9 mouse cellular contexts compared by ENCODE assay signal in genomic region chr7:142425641-142426213, GRCm38 (mm10). TPM values are rescaled to one million over a fixed set of nuclear protein-coding genes. Genes with fewer than 3 reads are reported as not detected.
A peak's percentile ranks its signal among the peaks of the same experiment; 100 is the strongest.
DNase-seq lines count a peak whose midpoint lies in the region; ATAC-seq and TF ChIP-seq lines count a peak whose summit lies in the region.
"Had no signal": no experiment of that assay in that cellular context is flagged by ENCODE, and none has a peak within 500 bp of the region (broad histone marks: within the 10 kb centered on the region; RNA-seq: fewer than 3 reads in every experiment).

No protein-coding gene starts in this region.

- no peak overlapping the region for H3K4me3 ChIP-seq in heart, embryonic 11.5 days (ENCODE audit: low read depth, low read length)
- no peak overlapping the region for H3K4me3 ChIP-seq in thymus, adult 2 months (ENCODE audit: control insufficient read depth, insufficient read depth, low read length)
- H3K4me3 ChIP-seq in stomach, postnatal 0 days (ENCODE audit: low read depth, low read length), result no peak overlapping the region

- no peaks in the 10 kb centered on the region for H3K9me3 ChIP-seq in heart, embryonic 11.5 days (replicated peaks; ENCODE audit: control insufficient read depth, low read length)
- H3K9me3 ChIP-seq in stomach, postnatal 0 days (ENCODE audit: control insufficient read depth, low read length), result no peaks in the 10 kb centered on the region

- no peak for TF ChIP-seq CTCF in thymus, adult 2 months (IDR thresholded peaks at IDR 0.05; ENCODE audit: borderline replicate concordance, control insufficient read depth, extremely low read depth, insufficient read depth, low read length, poor library complexity)
- peak; percentile 71 for TF ChIP-seq CTCF in stomach, postnatal 0 days (IDR thresholded peaks at IDR 0.05; ENCODE audit: low read depth)

- no peak overlapping the region for H3K4me2 ChIP-seq in heart, embryonic 11.5 days
- H3K4me2 ChIP-seq in stomach, postnatal 0 days (replicated peaks; ENCODE audit: low read depth), result no peak overlapping the region

- no peak for DNase-seq in heart, adult 9 months (ENCODE audit: low spot score in 2 of 2)
- peak; percentile 64 for DNase-seq in thymus, postnatal 4 days
- no peak for DNase-seq in thymus, adult 2 months
- DNase-seq in heart, postnatal 4 days, result peak; percentile 62
- DNase-seq in stomach, postnatal 0 days (ENCODE audit: low spot score), result peak; percentile 45
- DNase-seq in spleen, postnatal 14 days (ENCODE audit: low spot score in 2 of 2), result no peak
- DNase-seq in left cerebral cortex, postnatal 36 days (ENCODE audit: low spot score in 2 of 2), result no peak

- TF ChIP-seq EP300 in stomach, postnatal 0 days (optimal IDR thresholded peaks at IDR 0.05), result no peak

- TF ChIP-seq POLR2A in thymus, adult 2 months (IDR thresholded peaks at IDR 0.05; ENCODE audit: control insufficient read depth, extremely low read depth, insufficient read depth, low read length, poor library complexity), result no peak

- intact Hi-C loops in left cerebral cortex, postnatal 36 days (cut with DNase I), result no loop called here

- 0 out of 2 replicates have a peak, but pooled peaks have one; percentile 15 for ATAC-seq in heart, embryonic 11.5 days (replicated peaks; ENCODE audit: insufficient number of reproducible peaks, low FRiP score, low TSS enrichment)
- ATAC-seq in stomach, postnatal 0 days (ENCODE audit: low FRiP score, low TSS enrichment), result no peak
- ATAC-seq: hindbrain, embryonic 16.5 days had no signal

- no peaks in the 10 kb centered on the region for H3K36me3 ChIP-seq in heart, embryonic 11.5 days (ENCODE audit: control insufficient read depth, insufficient read depth, low read length)
- H3K36me3 ChIP-seq in thymus, adult 2 months (ENCODE audit: control insufficient read depth, insufficient read depth, low read length), result no peaks in the 10 kb centered on the region
- H3K36me3 ChIP-seq in stomach, postnatal 0 days (ENCODE audit: control insufficient read depth, insufficient read depth, low read length), result no peaks in the 10 kb centered on the region

- H3K27ac ChIP-seq in heart, embryonic 11.5 days (ENCODE audit: low read depth, low read length), result no peak overlapping the region
- H3K27ac ChIP-seq in thymus, adult 2 months (ENCODE audit: control insufficient read depth, insufficient read depth, low read length), result no peak overlapping the region
- no peak overlapping the region for H3K27ac ChIP-seq in stomach, postnatal 0 days (replicated peaks)

- H3K27me3 ChIP-seq in heart, embryonic 11.5 days (ENCODE audit: control insufficient read depth, insufficient read depth, low read length), result no peaks in the 10 kb centered on the region
- no peaks in the 10 kb centered on the region for H3K27me3 ChIP-seq in thymus, adult 2 months (ENCODE audit: control insufficient read depth, insufficient read depth, low read length)
- H3K27me3 ChIP-seq in stomach, postnatal 0 days (ENCODE audit: control insufficient read depth, insufficient read depth, low read length), result no peaks in the 10 kb centered on the region

- no peak overlapping the region for H3K9ac ChIP-seq in heart, embryonic 11.5 days (ENCODE audit: low read depth, low read length)
- no peak overlapping the region for H3K9ac ChIP-seq in stomach, postnatal 0 days (ENCODE audit: low read length)

- H3K4me1 ChIP-seq in heart, embryonic 11.5 days (ENCODE audit: control insufficient read depth, insufficient read depth, low read length), result peaks cover 17% of the 10 kb centered on the region
- H3K4me1 ChIP-seq in thymus, adult 2 months (replicated peaks; ENCODE audit: control insufficient read depth, insufficient read depth, low read length), result peaks cover 20% of the 10 kb centered on the region
- H3K4me1 ChIP-seq in stomach, postnatal 0 days (replicated peaks; ENCODE audit: control insufficient read depth, insufficient read depth), result peaks cover 9% of the 10 kb centered on the region

- WGBS in heart, embryonic 11.5 days (ENCODE audit: insufficient replicate concordance), result 58% methylated on average over 11 of the region's 11 CpGs
- 88% methylated on average over 11 of the region's 11 CpGs for WGBS in thymus, adult 2 months
- WGBS in stomach, postnatal 0 days, result 67% methylated on average over 11 of the region's 11 CpGs

RNA-seq across cellular contexts. Expression of gene Syt8, which starts 8.9 kb away (rescaled TPM):
- polyA plus RNA-seq in heart, embryonic 11.5 days (2014; fragmentation: Nextera tagmentation; extraction: Ambion mirVana), result 0.26 and 0.31 TPM in 2 replicates
- 2.2 and 5.2 TPM in 2 replicates for polyA plus RNA-seq in thymus, adult 2 months (2012; rRNA removed)
- not detected for total RNA-seq in heart, postnatal 4 days (2021)
- polyA plus RNA-seq in stomach, postnatal 0 days (2015; fragmentation: Nextera tagmentation; extraction: Ambion mirVana), result 70.7 and 78.9 TPM in 2 replicates
- total RNA-seq in left cerebral cortex, postnatal 36 days (2021), result not detected
- polyA plus RNA-seq: hindbrain, embryonic 16.5 days had no signal

RNA-seq across cellular contexts. Expression of gene Tnni2, which starts 15.9 kb away (rescaled TPM):
- polyA plus RNA-seq in heart, embryonic 11.5 days (2014; fragmentation: Nextera tagmentation; extraction: Ambion mirVana), result 46.1 and 51.6 TPM in 2 replicates
- polyA plus RNA-seq in thymus, adult 2 months (2012; rRNA removed), result 3.2 and 4.3 TPM in 2 replicates
- 10 to 100 TPM in 1 of 2 experiments, 1 to 10 TPM in 1; 6.6 to 16.4 TPM for total RNA-seq in heart, postnatal 4 days (2021)
- 19.1 and 19.6 TPM in 2 replicates for polyA plus RNA-seq in stomach, postnatal 0 days (2015; fragmentation: Nextera tagmentation; extraction: Ambion mirVana)
- under 1 TPM in 1 of 2 experiments, not detected in 1; 0.69 TPM for total RNA-seq in left cerebral cortex, postnatal 36 days (2021)

RNA-seq across cellular contexts. Expression of gene Lsp1, which starts 34.9 kb away (rescaled TPM):
- polyA plus RNA-seq in heart, embryonic 11.5 days (2014; fragmentation: Nextera tagmentation; extraction: Ambion mirVana), result 31.4 and 32.1 TPM in 2 replicates
- polyA plus RNA-seq in thymus, adult 2 months (2012; rRNA removed), result 507 and 626 TPM in 2 replicates
- 100 to 1,000 TPM in 1 of 2 experiments, 10 to 100 TPM in 1; 93.3 to 108 TPM for total RNA-seq in heart, postnatal 4 days (2021)
- 107 and 110 TPM in 2 replicates for polyA plus RNA-seq in stomach, postnatal 0 days (2015; fragmentation: Nextera tagmentation; extraction: Ambion mirVana)
- total RNA-seq in left cerebral cortex, postnatal 36 days (2021), result 1 to 10 TPM; 8.1 to 8.7 TPM

RNA-seq across cellular contexts. Expression of gene Ctsd, which starts 37.9 kb away (rescaled TPM):
- 378 and 446 TPM in 2 replicates for polyA plus RNA-seq in heart, embryonic 11.5 days (2014; fragmentation: Nextera tagmentation; extraction: Ambion mirVana)
- 762 and 992 TPM in 2 replicates for polyA plus RNA-seq in thymus, adult 2 months (2012; rRNA removed)
- 100 to 1,000 TPM; 344 to 370 TPM for total RNA-seq in heart, postnatal 4 days (2021)
- polyA plus RNA-seq in stomach, postnatal 0 days (2015; fragmentation: Nextera tagmentation; extraction: Ambion mirVana), result 798 and 841 TPM in 2 replicates
- total RNA-seq in left cerebral cortex, postnatal 36 days (2021), result 100 to 1,000 TPM; 297 to 348 TPM

RNA-seq across cellular contexts. Expression of gene Gm49369, which starts 43.3 kb away (rescaled TPM):
- polyA plus RNA-seq in heart, embryonic 11.5 days (2014; fragmentation: Nextera tagmentation; extraction: Ambion mirVana), result 1.9 TPM in 1 of 2 replicates, not detected in the other
- polyA plus RNA-seq in thymus, adult 2 months (2012; rRNA removed), result 0.23 and 0.31 TPM in 2 replicates
- 1 to 10 TPM in 1 of 2 experiments, under 1 TPM in 1; 0.43 to 1.7 TPM for total RNA-seq in heart, postnatal 4 days (2021)
- 0.80 and 0.81 TPM in 2 replicates for polyA plus RNA-seq in stomach, postnatal 0 days (2015; fragmentation: Nextera tagmentation; extraction: Ambion mirVana)
- 1 to 10 TPM in 1 of 2 experiments, not detected in 1; 4.6 TPM for total RNA-seq in left cerebral cortex, postnatal 36 days (2021)

Comparison
In these comparisons a context has a peak if more than half of its experiments do, and no peak if none do; other contexts are left out.
1. DNase-seq: peak in thymus, postnatal 4 days (single experiment), heart, postnatal 4 days (single experiment) and stomach, postnatal 0 days (single experiment); none in heart, adult 9 months (0 of 2), thymus, adult 2 months (single experiment), spleen, postnatal 14 days (0 of 2) and left cerebral cortex, postnatal 36 days (0 of 2).
2. RNA of gene Syt8, which starts 8.9 kb away (polyA plus RNA-seq): 70.7 to 78.9 TPM in stomach, postnatal 0 days; 2.2 to 5.2 TPM in thymus, adult 2 months and 0.26 to 0.31 TPM in heart, embryonic 11.5 days; every median in the first group is over 10 times any median in the second.